Mouse (Mus musculus): Measurements from ENCODE around the gene Lrrc56.
A peak's percentile ranks its signal among the peaks of the same experiment; 100 is the strongest.

DNA sequence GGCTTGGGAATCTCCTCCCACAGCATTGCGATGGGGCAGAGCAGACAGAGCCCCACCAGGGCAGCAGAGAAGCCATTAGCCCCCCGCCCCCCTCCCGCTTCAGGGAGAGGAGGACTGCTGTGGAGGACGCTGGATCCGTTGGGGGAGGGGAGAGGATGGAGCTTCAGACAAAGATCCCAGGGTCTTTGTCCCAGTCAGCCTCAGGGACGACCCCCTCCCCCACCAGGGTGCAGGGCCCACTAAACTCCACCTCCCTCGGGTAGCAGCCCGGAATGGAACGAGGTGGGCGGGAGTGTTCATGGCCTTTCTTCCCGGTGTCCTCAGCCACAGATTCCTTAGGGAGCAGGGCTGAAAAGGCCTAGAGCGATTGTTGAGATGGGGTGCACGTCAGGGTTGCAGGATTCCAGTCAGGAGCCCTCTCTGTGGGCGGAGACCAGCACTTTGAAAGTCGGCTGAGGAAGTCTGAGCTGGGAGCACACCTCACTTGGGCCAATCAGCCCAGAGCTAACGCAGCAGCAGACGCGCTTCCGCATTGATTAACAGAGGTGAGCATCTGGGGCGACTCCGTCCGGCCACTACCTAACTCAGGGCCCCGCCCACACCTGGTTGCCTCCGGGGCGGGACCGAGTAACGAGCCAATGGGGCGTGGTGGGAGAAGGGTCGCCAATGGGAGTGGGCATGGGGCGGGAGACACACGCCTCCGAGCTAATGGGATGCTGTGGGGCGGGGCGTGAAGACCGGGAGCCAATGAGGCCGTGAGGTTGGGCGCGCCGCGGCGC is 21.3 kb downstream of the Lrrc56 start, which contains the start of gene Rassf7:
- TF ChIP-seq CTCF (IDR thresholded peaks at IDR 0.05; ENCODE audit: extremely low read depth, insufficient read depth, insufficient read length, insufficient replicate concordance) (no peak), POLR2A (IDR thresholded peaks at IDR 0.05; ENCODE audit: low read depth, low read length) (peak; percentile 54; the same call in 1 of the 2 replicates)

Data from spleen, adult 2 months (tissue).